Mouse (Mus musculus) thymus, adult 2 months (tissue): ENCODE results near the gene Scfd2.

Source experiments
- CTCF ChIP-seq: fragments of 200-500 bp; IDR thresholded peaks from 2 replicates; pipeline ENCODE4 v1.5.1; 2012; ENCODE audit warnings: mild to moderate bottlenecking, control low read depth, low read length, moderate library complexity, borderline replicate concordance; ENCODE audit not compliant: control insufficient read depth, poor library complexity, insufficient read depth; ENCODE audit errors: extremely low read depth
- POLR2A ChIP-seq: fragments of 200-500 bp; IDR thresholded peaks from 2 replicates; pipeline ENCODE4 v1.6.1; 2012; ENCODE audit warnings: mild to moderate bottlenecking, low read length, control low read depth, moderate library complexity; ENCODE audit not compliant: control insufficient read depth, poor library complexity, insufficient read depth; ENCODE audit errors: extremely low read depth

DNA sequence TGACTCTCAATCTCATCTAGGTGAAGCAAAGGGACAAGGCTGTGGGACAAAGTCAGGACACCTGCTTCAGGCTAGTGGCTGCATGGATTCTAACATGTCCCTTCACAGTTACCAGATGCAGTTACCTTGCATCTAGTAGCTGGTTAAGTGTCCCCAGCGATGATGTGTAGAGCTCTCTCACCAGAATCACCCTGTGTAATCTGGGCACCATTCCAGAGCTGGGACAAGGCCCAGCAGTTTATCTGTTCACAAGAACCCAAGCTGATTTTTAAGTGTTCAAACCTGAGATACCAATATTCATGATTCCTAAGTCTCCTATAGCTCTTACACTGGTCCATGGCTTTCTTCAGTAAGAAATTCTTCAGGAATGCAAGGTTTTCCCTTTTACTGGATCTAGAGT lies 264.4 kb downstream of the Scfd2 start:
- TF ChIP-seq CTCF (no peak), POLR2A (no peak)
